Mouse (Mus musculus): Measurements from ENCODE around the gene Swsap1. TPM values are rescaled to one million over a fixed set of nuclear protein-coding genes. Genes with fewer than 3 reads are reported as not detected.

Gene Swsap1
- polyA plus RNA-seq (2011; ENCODE audit: insufficient read depth, insufficient read length, low replicate concordance, missing spikeins), result 4.2 and 5.7 TPM in 2 replicates

- Histone ChIP-seq H3K27ac (ENCODE audit: control insufficient read depth, insufficient read depth, low read depth, low read length, poor library complexity) (peak within 1 kb of the TSS; percentile 90), H3K4me3 (replicated peaks; ENCODE audit: control insufficient read depth, low read depth, low read length) (peak within 1 kb of the TSS; percentile 72), H3K4me1 (ENCODE audit: control insufficient read depth, insufficient read depth, low read length) (no peaks in the 10 kb centered on the region; the same call in 1 of the 2 replicates)
- WGBS, result 0% methylated on average over 54 of the region's 54 CpGs
- peak; percentile 58 for TF ChIP-seq POLR2A (IDR thresholded peaks at IDR 0.05; ENCODE audit: borderline replicate concordance, control insufficient read depth, low read depth, low read length)
- TF ChIP-seq CTCF (IDR thresholded peaks at IDR 0.05; ENCODE audit: control insufficient read depth, insufficient read depth, low read length), result no peak
Observed at GRCm38 (mm10) chr9:21955570-21956281, at the start of gene Swsap1. Gene Swsap1 (plus strand): TSS chr9:21955755.

GRCm38 (mm10) chr9:21908216-21908615 lies 47.3 kb upstream of the Swsap1 start:
- H3K27ac ChIP-seq (ENCODE audit: control insufficient read depth, insufficient read depth, low read depth, low read length, poor library complexity), result peak overlapping the region; percentile 57
- H3K4me1 ChIP-seq (ENCODE audit: control insufficient read depth, insufficient read depth, low read length), result peaks cover 13% of the 10 kb centered on the region
- WGBS, result 13% methylated on average over 11 of the region's 11 CpGs
- TF ChIP-seq CTCF (IDR thresholded peaks at IDR 0.05; ENCODE audit: control insufficient read depth, insufficient read depth, low read length) (no peak), POLR2A (IDR thresholded peaks at IDR 0.05; ENCODE audit: borderline replicate concordance, control insufficient read depth, low read depth, low read length) (no peak)
- H3K4me3 ChIP-seq (replicated peaks; ENCODE audit: control insufficient read depth, low read depth, low read length), result no peak overlapping the region

GRCm38 (mm10) chr9:21909474-21910223 lies 45.9 kb upstream of the Swsap1 start:
- Histone ChIP-seq H3K4me3 (replicated peaks; ENCODE audit: control insufficient read depth, low read depth, low read length) (no peak overlapping the region), H3K4me1 (ENCODE audit: control insufficient read depth, insufficient read depth, low read length) (peaks cover 13% of the 10 kb centered on the region), H3K27ac (ENCODE audit: control insufficient read depth, insufficient read depth, low read depth, low read length, poor library complexity) (peak overlapping the region; percentile 82)
- TF ChIP-seq CTCF (IDR thresholded peaks at IDR 0.05; ENCODE audit: control insufficient read depth, insufficient read depth, low read length), result no peak
- 0 out of 2 replicates have a peak, but pooled peaks have one; percentile 20 for TF ChIP-seq POLR2A (IDR thresholded peaks at IDR 0.05; ENCODE audit: borderline replicate concordance, control insufficient read depth, low read depth, low read length)
- WGBS, result 45% methylated on average over 10 of the region's 10 CpGs

GRCm38 (mm10) chr9:21916851-21917492 lies 38.6 kb upstream of the Swsap1 start:
- WGBS, result 45% methylated on average over 3 of the region's 3 CpGs
- Histone ChIP-seq H3K27ac (ENCODE audit: control insufficient read depth, insufficient read depth, low read depth, low read length, poor library complexity) (no peak overlapping the region; the same call in 1 of the 2 replicates), H3K4me3 (replicated peaks; ENCODE audit: control insufficient read depth, low read depth, low read length) (peak overlapping the region; percentile 94), H3K4me1 (ENCODE audit: control insufficient read depth, insufficient read depth, low read length) (peaks cover 4% of the 10 kb centered on the region; the same call in 1 of the 2 replicates)
- no peak for TF ChIP-seq POLR2A (IDR thresholded peaks at IDR 0.05; ENCODE audit: borderline replicate concordance, control insufficient read depth, low read depth, low read length)
- no peak for TF ChIP-seq CTCF (IDR thresholded peaks at IDR 0.05; ENCODE audit: control insufficient read depth, insufficient read depth, low read length)

GRCm38 (mm10) chr9:21917493-21918034 lies 38.0 kb upstream of the Swsap1 start:
- WGBS, result 2% methylated on average over 35 of the region's 35 CpGs
- no peak for TF ChIP-seq CTCF (IDR thresholded peaks at IDR 0.05; ENCODE audit: control insufficient read depth, insufficient read depth, low read length)
- peak overlapping the region; percentile 81 for H3K27ac ChIP-seq (ENCODE audit: control insufficient read depth, insufficient read depth, low read depth, low read length, poor library complexity)
- peaks cover 4% of the 10 kb centered on the region; the same call in 1 of the 2 replicates for H3K4me1 ChIP-seq (ENCODE audit: control insufficient read depth, insufficient read depth, low read length)
- H3K4me3 ChIP-seq (replicated peaks; ENCODE audit: control insufficient read depth, low read depth, low read length), result peak overlapping the region; percentile 94

GRCm38 (mm10) chr9:21918035-21918592 lies 37.4 kb upstream of the Swsap1 start, which contains the start of gene Rab3d:
Gene Rab3d (minus strand): TSS chr9:21918192.
- Histone ChIP-seq H3K27ac (ENCODE audit: control insufficient read depth, insufficient read depth, low read depth, low read length, poor library complexity) (peak within 1 kb of the TSS; percentile 81), H3K4me3 (replicated peaks; ENCODE audit: control insufficient read depth, low read depth, low read length) (peak within 1 kb of the TSS; percentile 94), H3K4me1 (ENCODE audit: control insufficient read depth, insufficient read depth, low read length) (peaks cover 4% of the 10 kb centered on the region; the same call in 1 of the 2 replicates)
- WGBS, result under 1% methylated on average over 36 of the region's 36 CpGs
- no peak for TF ChIP-seq CTCF (IDR thresholded peaks at IDR 0.05; ENCODE audit: control insufficient read depth, insufficient read depth, low read length)
- peak; percentile 34; the same call in 1 of the 2 replicates for TF ChIP-seq POLR2A (IDR thresholded peaks at IDR 0.05; ENCODE audit: borderline replicate concordance, control insufficient read depth, low read depth, low read length)

GRCm38 (mm10) chr9:21918692-21919384 lies 36.7 kb upstream of the Swsap1 start:
- no peak for TF ChIP-seq POLR2A (IDR thresholded peaks at IDR 0.05; ENCODE audit: borderline replicate concordance, control insufficient read depth, low read depth, low read length)
- TF ChIP-seq CTCF (IDR thresholded peaks at IDR 0.05; ENCODE audit: control insufficient read depth, insufficient read depth, low read length), result no peak

More at GRCm38 (mm10) chr9:21918692-21919384, 36.7 kb upstream of the Swsap1 start:
- Histone ChIP-seq H3K4me1 (ENCODE audit: control insufficient read depth, insufficient read depth, low read length) (peaks cover 4% of the 10 kb centered on the region; the same call in 1 of the 2 replicates), H3K27ac (ENCODE audit: control insufficient read depth, insufficient read depth, low read depth, low read length, poor library complexity) (no peak overlapping the region), H3K4me3 (replicated peaks; ENCODE audit: control insufficient read depth, low read depth, low read length) (no peak overlapping the region)
- 45% methylated on average over 5 of the region's 5 CpGs for WGBS

All from bone marrow, adult 2 months (tissue).